Mouse (Mus musculus) liver, adult 2 months (tissue): ENCODE measurements at regions not wholly inside any gene's neighbourhood (a gene's known extent, or its start where the extent isn't known, plus 50 kb on each side); places are given as distances from the start of the nearest gene placed in this dataset.

Experiments
- CTCF ChIP-seq: fragments of 200-500 bp; IDR thresholded peaks from 2 replicates; pipeline ENCODE4 v1.5.1; 2011; ENCODE audit warnings: low read depth, low read length, control low read depth
- POLR2A ChIP-seq: fragments of 200-500 bp; IDR thresholded peaks from 2 replicates; pipeline ENCODE4 v1.6.1; 2011; ENCODE audit warnings: low read length, control low read depth; ENCODE audit not compliant: insufficient read depth; ENCODE audit errors: extremely low read depth

GRCm38 (mm10) chr6:107070441-107070840 lies 270.6 kb upstream of the Crbn start:
- TF ChIP-seq POLR2A: no peak
- no peak for TF ChIP-seq CTCF
